Mouse (Mus musculus) stomach, postnatal 0 days (tissue): ENCODE measurements around the gene Itgbl1.

Source experiments
- CTCF ChIP-seq: IDR thresholded peaks from 2 replicates; pipeline ENCODE4 v1.5.1; 2016; ENCODE audit warnings: antibody characterized with exemption, low read depth, mild to moderate bottlenecking, moderate library complexity
- EP300 ChIP-seq: optimal IDR thresholded peaks from 2 replicates; pipeline ENCODE3; 2016; ENCODE audit warnings: antibody characterized with exemption

- TF ChIP-seq EP300 (no peak), CTCF (no peak)
Observed at GRCm38 (mm10) chr14:123678091-123678490, 18.3 kb downstream of the Itgbl1 start.
